Mouse (Mus musculus) lung, postnatal 0 days (tissue): Measurements from ENCODE around the gene Ddb2.

Experiments used
- CTCF ChIP-seq: IDR thresholded peaks from 2 replicates; pipeline ENCODE4 v1.5.1; 2016; ENCODE audit warnings: antibody characterized with exemption, mild to moderate bottlenecking
- EP300 ChIP-seq: IDR thresholded peaks from 2 replicates; pipeline ENCODE4 v1.6.1; 2016; ENCODE audit warnings: antibody characterized with exemption, mild to moderate bottlenecking, control low read depth

DNA sequence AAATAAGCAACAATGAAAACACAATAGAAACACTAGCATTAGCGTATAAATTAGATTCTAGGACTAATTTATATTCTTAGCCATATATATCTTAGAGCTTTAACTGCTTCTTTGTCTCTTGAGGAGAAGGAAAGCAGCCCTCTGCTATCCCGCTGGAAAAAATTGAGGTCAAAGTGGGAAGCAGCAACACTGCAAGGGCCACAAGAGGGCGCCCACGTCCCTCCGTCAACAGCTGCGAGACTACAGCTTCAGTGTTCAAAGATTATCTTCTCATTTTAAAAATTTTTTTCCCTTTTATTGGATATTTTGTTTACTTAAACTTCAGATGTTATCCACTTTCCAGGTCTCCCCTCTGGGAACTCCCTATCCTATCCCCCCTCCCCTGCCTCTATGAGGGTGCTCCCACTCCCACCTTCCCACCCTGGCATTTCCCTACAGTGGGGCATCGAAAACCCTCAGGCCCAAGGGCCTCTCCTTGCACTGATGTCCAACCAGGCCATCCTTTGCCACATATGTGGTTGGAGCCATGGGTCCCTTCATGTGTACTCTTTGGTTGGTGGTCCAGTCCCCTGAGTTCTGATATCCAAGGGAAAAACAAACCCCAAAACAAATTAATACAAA lies 49.2 kb upstream of the Ddb2 start:
- TF ChIP-seq EP300 (peak; percentile 28; the same call in 1 of the 2 replicates), CTCF (peak; percentile 92)
